Mouse (Mus musculus): ENCODE results near the gene Zc3h12b. TPM values are rescaled to one million over a fixed set of nuclear protein-coding genes. Genes with fewer than 3 reads are reported as not detected.
"Not testable (repeated sequence)": the region's sequence is repeated elsewhere in the genome, so short reads cannot be mapped to it uniquely, and the experiment has no call there.

The Zc3h12b gene
- 0.10 TPM in 1 of 3 replicates, not detected in the others for total RNA-seq (2017)

- no peak for ATAC-seq (replicated peaks; ENCODE audit: insufficient number of reproducible peaks, low FRiP score, low TSS enrichment, poor library complexity, severe bottlenecking)
These were observed at the start of gene Zc3h12b for GRCm38 (mm10) chrX:95711227-95712111. Zc3h12b (plus strand) TSS chrX:95711678.

GRCm38 (mm10) chrX:95682206-95682605, 29.3 kb upstream of the Zc3h12b start:
- ATAC-seq (replicated peaks; ENCODE audit: insufficient number of reproducible peaks, low FRiP score, low TSS enrichment, poor library complexity, severe bottlenecking), result no peak

GRCm38 (mm10) chrX:95687119-95687518, 24.4 kb upstream of the Zc3h12b start:
- no peak for ATAC-seq (replicated peaks; ENCODE audit: insufficient number of reproducible peaks, low FRiP score, low TSS enrichment, poor library complexity, severe bottlenecking)

- no peak for ATAC-seq (replicated peaks; ENCODE audit: insufficient number of reproducible peaks, low FRiP score, low TSS enrichment, poor library complexity, severe bottlenecking)
These were observed 26.8 kb downstream of the Zc3h12b start for GRCm38 (mm10) chrX:95738253-95738652.

- ATAC-seq (replicated peaks; ENCODE audit: insufficient number of reproducible peaks, low FRiP score, low TSS enrichment, poor library complexity, severe bottlenecking), result no peak
These were observed 84.4 kb downstream of the Zc3h12b start for GRCm38 (mm10) chrX:95795881-95796280.

GRCm38 (mm10) chrX:95801790-95802189, 90.3 kb downstream of the Zc3h12b start:
- ATAC-seq (replicated peaks; ENCODE audit: insufficient number of reproducible peaks, low FRiP score, low TSS enrichment, poor library complexity, severe bottlenecking), result no peak

GRCm38 (mm10) chrX:95852806-95853205, 141.3 kb downstream of the Zc3h12b start:
- ATAC-seq (replicated peaks; ENCODE audit: insufficient number of reproducible peaks, low FRiP score, low TSS enrichment, poor library complexity, severe bottlenecking), result no peak

- no peak for ATAC-seq (replicated peaks; ENCODE audit: insufficient number of reproducible peaks, low FRiP score, low TSS enrichment, poor library complexity, severe bottlenecking)
These were observed 169.6 kb downstream of the Zc3h12b start for GRCm38 (mm10) chrX:95881111-95881510.

- ATAC-seq (replicated peaks; ENCODE audit: insufficient number of reproducible peaks, low FRiP score, low TSS enrichment, poor library complexity, severe bottlenecking), result no peak
These were observed 191.2 kb downstream of the Zc3h12b start for GRCm38 (mm10) chrX:95902716-95903115.

- no peak for ATAC-seq (replicated peaks; ENCODE audit: insufficient number of reproducible peaks, low FRiP score, low TSS enrichment, poor library complexity, severe bottlenecking)
These were observed 224.0 kb downstream of the Zc3h12b start for GRCm38 (mm10) chrX:95935481-95935880.

GRCm38 (mm10) chrX:95945496-95945895, 234.0 kb downstream of the Zc3h12b start:
- ATAC-seq (replicated peaks; ENCODE audit: insufficient number of reproducible peaks, low FRiP score, low TSS enrichment, poor library complexity, severe bottlenecking), result no peak

- no peak for ATAC-seq (replicated peaks; ENCODE audit: insufficient number of reproducible peaks, low FRiP score, low TSS enrichment, poor library complexity, severe bottlenecking)
These were observed 236.7 kb downstream of the Zc3h12b start for GRCm38 (mm10) chrX:95948135-95948534.

GRCm38 (mm10) chrX:95950776-95951175, 239.3 kb downstream of the Zc3h12b start:
- no peak for ATAC-seq (replicated peaks; ENCODE audit: insufficient number of reproducible peaks, low FRiP score, low TSS enrichment, poor library complexity, severe bottlenecking)

GRCm38 (mm10) chrX:95956497-95957293, 245.2 kb downstream of the Zc3h12b start, which contains the start of gene Las1l:
Las1l (minus strand) TSS chrX:95956962.
- peak; percentile 98 for ATAC-seq (replicated peaks; ENCODE audit: insufficient number of reproducible peaks, low FRiP score, low TSS enrichment, poor library complexity, severe bottlenecking)

- ATAC-seq (replicated peaks; ENCODE audit: insufficient number of reproducible peaks, low FRiP score, low TSS enrichment, poor library complexity, severe bottlenecking), result not testable (repeated sequence)
These were observed 246.0 kb downstream of the Zc3h12b start for GRCm38 (mm10) chrX:95957461-95957860.

GRCm38 (mm10) chrX:95963366-95963765, 251.9 kb downstream of the Zc3h12b start:
- no peak for ATAC-seq (replicated peaks; ENCODE audit: insufficient number of reproducible peaks, low FRiP score, low TSS enrichment, poor library complexity, severe bottlenecking)

GRCm38 (mm10) chrX:95965036-95965435, 253.6 kb downstream of the Zc3h12b start:
- ATAC-seq (replicated peaks; ENCODE audit: insufficient number of reproducible peaks, low FRiP score, low TSS enrichment, poor library complexity, severe bottlenecking), result no peak

GRCm38 (mm10) chrX:95967847-95968593, 256.5 kb downstream of the Zc3h12b start:
- peak; percentile 55 for ATAC-seq (replicated peaks; ENCODE audit: insufficient number of reproducible peaks, low FRiP score, low TSS enrichment, poor library complexity, severe bottlenecking)

GRCm38 (mm10) chrX:95968594-95968965, 257.1 kb downstream of the Zc3h12b start:
- ATAC-seq (replicated peaks; ENCODE audit: insufficient number of reproducible peaks, low FRiP score, low TSS enrichment, poor library complexity, severe bottlenecking), result peak; percentile 93
